Mouse (Mus musculus) bone marrow, adult 2 months (tissue): ENCODE measurements around the gene Tmem91. TPM values are rescaled to one million over a fixed set of nuclear protein-coding genes. Genes with fewer than 3 reads are reported as not detected.

ENCODE experiments used
- H3K27ac ChIP-seq: fragments of 200-500 bp; 2 replicates; pipeline ENCODE4 v1.5.1; 2012; ENCODE audit warnings: low read depth, mild to moderate bottlenecking, control low read depth, inconsistent platforms, low read length; ENCODE audit not compliant: control insufficient read depth, poor library complexity, insufficient read depth
- H3K4me1 ChIP-seq: fragments of 200-500 bp; 2 replicates; pipeline ENCODE4 v1.6.1; 2011; ENCODE audit warnings: low read length; ENCODE audit not compliant: control insufficient read depth, insufficient read depth
- H3K4me3 ChIP-seq: fragments of 200-500 bp; replicated peaks from 2 replicates; pipeline ENCODE3; 2011; ENCODE audit warnings: mild to moderate bottlenecking, low read depth, low read length, control low read depth; ENCODE audit not compliant: control insufficient read depth
- CTCF ChIP-seq: fragments of 200-500 bp; IDR thresholded peaks from 2 replicates; pipeline ENCODE4 v1.5.1; 2011; ENCODE audit warnings: low read length, control low read depth; ENCODE audit not compliant: control insufficient read depth, insufficient read depth
- POLR2A ChIP-seq: fragments of 200-500 bp; IDR thresholded peaks from 2 replicates; pipeline ENCODE4 v1.6.1; 2011; ENCODE audit warnings: low read depth, mild to moderate bottlenecking, control low read depth, low read length, borderline replicate concordance; ENCODE audit not compliant: control insufficient read depth
- WGBS: fragments of 180-500 bp; shearing (Covaris S2); methylation state at CpG from one replicate; pipeline ENCODE4 v1.1.7; 2018; 5-methylcytosine and 5-hydroxymethylcytosine counted together
- polyA plus RNA-seq: library from polyadenylated mRNA; stranded (reverse); fragments of >200 nt; gene quantifications from 2 replicates; pipeline ENCODE4 v1.2.4, GENCODE M21; 2011; ENCODE audit warnings: low replicate concordance; ENCODE audit not compliant: missing spikeins, insufficient read depth, insufficient read length

The Tmem91 gene
- polyA plus RNA-seq, 1 experiment: 2.9 TPM

- TF ChIP-seq CTCF (peak; percentile 80), POLR2A (no peak)
- H3K27ac ChIP-seq: peak overlapping the region; percentile 88
- peaks cover 12% of the 10 kb centered on the region for H3K4me1 ChIP-seq
- H3K4me3 ChIP-seq: peak overlapping the region; percentile 26
- WGBS: 5% methylated on average over 8 of the region's 8 CpGs
These were observed 23.7 kb downstream of the Tmem91 start for GRCm38 (mm10) chr7:25651281-25651680.

GRCm38 (mm10) chr7:25649839-25650238 lies 25.1 kb downstream of the Tmem91 start:
- TF ChIP-seq POLR2A (no peak), CTCF (no peak)
- WGBS: 7% methylated on average over 5 of the region's 5 CpGs
- Histone ChIP-seq H3K27ac (peak overlapping the region; percentile 71), H3K4me3 (no peak overlapping the region), H3K4me1 (peaks cover 16% of the 10 kb centered on the region)

- Histone ChIP-seq H3K4me1 (peaks cover 25% of the 10 kb centered on the region), H3K4me3 (no peak overlapping the region), H3K27ac (peak overlapping the region; percentile 79)
- TF ChIP-seq CTCF: peak; percentile 74
- TF ChIP-seq POLR2A: no peak
- WGBS: 20% methylated on average over 5 of the region's 5 CpGs
These were observed 27.3 kb downstream of the Tmem91 start for GRCm38 (mm10) chr7:25647574-25648123.

GRCm38 (mm10) chr7:25645074-25645473 lies 29.9 kb downstream of the Tmem91 start:
- H3K4me1 ChIP-seq: peaks cover 25% of the 10 kb centered on the region
- peak overlapping the region; percentile 36 for H3K27ac ChIP-seq
- no peak overlapping the region for H3K4me3 ChIP-seq
- WGBS: 13% methylated on average over 14 of the region's 14 CpGs
- TF ChIP-seq POLR2A (no peak), CTCF (no peak)

DNA sequence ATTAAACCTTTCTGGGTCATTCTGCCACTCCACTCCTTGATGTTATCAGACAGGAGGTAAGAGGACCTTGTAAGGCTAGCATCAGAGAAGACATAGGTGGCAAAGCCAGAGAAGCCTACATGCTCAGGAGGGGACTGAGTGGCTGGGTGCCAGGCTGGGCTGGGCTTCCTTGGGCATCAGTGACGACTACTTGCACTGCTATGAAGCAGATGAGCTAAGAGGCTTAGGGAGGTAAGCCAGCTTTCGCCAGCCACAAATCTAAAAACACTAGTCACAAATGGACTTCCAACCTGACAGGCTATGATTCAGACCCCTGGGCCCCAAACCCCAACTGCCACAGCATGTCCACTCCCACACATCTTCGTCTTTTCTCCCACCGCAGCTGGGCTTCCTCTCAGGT lies 30.3 kb downstream of the Tmem91 start:
- WGBS: 10% methylated on average over 4 of the region's 4 CpGs
- TF ChIP-seq POLR2A: no peak
- no peak for TF ChIP-seq CTCF
- Histone ChIP-seq H3K4me3 (no peak overlapping the region), H3K27ac (peak overlapping the region; percentile 36), H3K4me1 (peaks cover 25% of the 10 kb centered on the region)

DNA sequence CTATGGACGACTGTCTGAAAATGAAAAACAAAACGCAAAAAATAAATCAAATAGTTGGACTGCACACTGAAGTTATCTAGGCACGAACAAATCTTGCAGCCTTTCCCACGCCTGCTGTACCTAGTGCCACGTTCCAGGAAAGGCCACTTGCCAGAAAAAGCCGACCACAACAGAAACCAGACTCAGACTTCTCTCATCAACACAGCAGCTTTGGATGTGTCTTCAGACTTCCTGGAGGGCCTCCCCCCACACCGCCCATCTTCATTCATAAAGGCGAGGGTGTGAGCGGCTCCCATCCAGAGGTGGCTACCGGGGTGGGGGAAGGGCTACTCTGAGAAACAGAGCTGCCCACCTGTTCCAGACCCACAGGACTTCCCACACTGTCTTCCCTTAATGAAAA lies 30.8 kb downstream of the Tmem91 start:
- WGBS: 20% methylated on average over 10 of the region's 10 CpGs
- TF ChIP-seq POLR2A (no peak), CTCF (no peak)
- Histone ChIP-seq H3K4me3 (no peak overlapping the region), H3K27ac (no peak overlapping the region), H3K4me1 (peaks cover 23% of the 10 kb centered on the region)

DNA sequence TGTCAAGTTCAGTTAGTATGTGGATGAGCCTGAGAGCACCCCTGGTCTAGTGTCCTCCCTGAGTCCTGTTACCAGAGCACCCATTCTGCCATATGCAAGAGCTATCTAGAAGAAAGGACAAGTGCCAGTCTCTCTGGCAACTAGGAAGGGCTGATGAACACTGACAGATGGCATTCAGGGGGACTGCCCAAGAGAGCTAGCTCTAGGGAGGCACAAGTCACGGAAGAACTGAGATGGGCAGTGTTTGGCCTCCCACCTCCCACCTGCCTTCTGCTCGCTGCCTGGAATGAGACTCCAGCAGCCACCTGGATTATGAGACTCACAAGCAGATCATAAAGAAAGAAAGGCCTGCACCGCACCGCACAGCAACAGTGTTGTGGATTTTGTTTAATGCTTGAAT lies 35.2 kb downstream of the Tmem91 start:
- TF ChIP-seq POLR2A: no peak
- Histone ChIP-seq H3K27ac (no peak overlapping the region), H3K4me1 (peaks cover 12% of the 10 kb centered on the region), H3K4me3 (no peak overlapping the region)
- WGBS: 94% methylated on average over 4 of the region's 4 CpGs

DNA sequence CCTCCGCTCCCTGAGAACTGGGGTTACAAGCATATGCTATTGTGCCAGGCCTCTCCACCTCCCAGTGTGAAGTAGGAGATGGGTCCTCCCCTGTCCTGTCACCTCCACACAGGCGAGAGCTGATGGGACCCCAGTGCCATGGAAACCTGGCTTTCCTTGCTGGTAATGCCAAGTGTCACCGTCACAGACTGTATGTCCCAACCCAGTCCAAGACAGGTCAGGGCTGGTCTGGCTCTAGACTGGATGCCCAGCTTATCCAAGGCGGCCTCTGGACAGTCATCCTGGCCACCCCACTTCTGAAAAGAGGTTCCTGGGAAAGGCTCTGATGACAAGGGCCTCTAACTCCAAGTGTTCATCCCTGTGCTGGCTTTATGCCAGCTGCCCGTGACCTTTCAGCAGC lies 37.9 kb downstream of the Tmem91 start:
- no peak for TF ChIP-seq CTCF
- no peak for TF ChIP-seq POLR2A
- 81% methylated on average over 5 of the region's 5 CpGs for whole genome bisulfite sequencing
- Histone ChIP-seq H3K4me1 (peaks cover 14% of the 10 kb centered on the region), H3K4me3 (no peak overlapping the region), H3K27ac (peak overlapping the region; percentile 94)

- peaks cover 14% of the 10 kb centered on the region for H3K4me1 ChIP-seq
- peak overlapping the region; percentile 94 for H3K27ac ChIP-seq
- 56% methylated on average over 3 of the region's 3 CpGs for WGBS
These were observed 38.6 kb downstream of the Tmem91 start for GRCm38 (mm10) chr7:25636373-25636772.

More at GRCm38 (mm10) chr7:25636373-25636772, 38.6 kb downstream of the Tmem91 start:
- no peak overlapping the region for H3K4me3 ChIP-seq
- TF ChIP-seq POLR2A (peak; percentile 32; the same call in 1 of the 2 replicates), CTCF (no peak)
